Mouse (Mus musculus) kidney, embryonic 16.5 days (tissue): ENCODE results near the gene Gm13285. TPM values are rescaled to one million over a fixed set of nuclear protein-coding genes. Genes with fewer than 3 reads are reported as not detected.
"Not testable (repeated sequence)": the region's sequence is repeated elsewhere in the genome, so short reads cannot be mapped to it uniquely, and the experiment has no call there.

Experiments
- ATAC-seq: fragments of 200-750 bp; cut with Nextera tagmentation; 2 replicates; pipeline ENCODE4 v1.8.0; 2017; ENCODE audit warnings: moderate TSS enrichment; ENCODE audit not compliant: low FRiP score, low TSS enrichment
- H3K27ac ChIP-seq: fragments of 300-500 bp; sonication (generic); 2 replicates; pipeline ENCODE4 v1.5.1; 2014; ENCODE audit warnings: low read length
- H3K27me3 ChIP-seq: fragments of 300-500 bp; sonication (generic); 2 replicates; pipeline ENCODE4 v1.6.1; 2014; ENCODE audit warnings: low read length, control low read depth, mixed read lengths; ENCODE audit not compliant: insufficient read depth
- H3K36me3 ChIP-seq: fragments of 300-500 bp; sonication (generic); 2 replicates; pipeline ENCODE4 v1.6.1; 2014; ENCODE audit warnings: low read length, control low read depth, mixed read lengths; ENCODE audit not compliant: insufficient read depth
- H3K4me1 ChIP-seq: fragments of 300-500 bp; sonication (generic); 2 replicates; pipeline ENCODE4 v1.6.1; 2014; ENCODE audit warnings: low read length, control low read depth, mixed read lengths; ENCODE audit not compliant: insufficient read depth
- H3K4me2 ChIP-seq: fragments of 300-500 bp; sonication (generic); replicated peaks from 2 replicates; pipeline ENCODE4 v1.6.1; 2014; ENCODE audit warnings: low read depth, low read length
- H3K4me3 ChIP-seq: fragments of 300-500 bp; sonication (generic); 2 replicates; pipeline ENCODE4 v1.5.1; 2014; ENCODE audit warnings: mild to moderate bottlenecking, low read length
- H3K9ac ChIP-seq: fragments of 300-500 bp; sonication (generic); replicated peaks from 2 replicates; pipeline ENCODE4 v1.6.1; 2014; ENCODE audit warnings: low read length
- H3K9me3 ChIP-seq: fragments of 300-500 bp; sonication (generic); 2 replicates; pipeline ENCODE4 v1.6.1; 2016; ENCODE audit warnings: low read length, control low read depth
- WGBS: fragments of 180-500 bp; shearing (Covaris S2); extraction: QIAGEN DNeasy Blood & Tissue Kit; methylation state at CpG from one replicate; pipeline ENCODE4 v1.1.7; 2014; 5-methylcytosine and 5-hydroxymethylcytosine counted together
- polyA plus RNA-seq: library from polyadenylated mRNA; unstranded; fragments of >200 nt; fragmentation: Nextera tagmentation; extraction: Ambion mirVana; gene quantifications from 2 replicates; pipeline ENCODE4 v1.2.1, GENCODE M21; 2015

The Gm13285 gene
- polyA plus RNA-seq, 1 experiment from 2014 or later = 1.8 TPM

- not testable (repeated sequence) for H3K9me3 ChIP-seq, H3K4me2 ChIP-seq, H3K4me3 ChIP-seq, ATAC-seq, H3K4me1 ChIP-seq, H3K9ac ChIP-seq, H3K27me3 ChIP-seq, H3K27ac ChIP-seq, H3K36me3 ChIP-seq
- 67% methylated on average over 7 of the region's 9 CpGs for WGBS
Observed at GRCm38 (mm10) chr4:88762341-88762740, 37.1 kb upstream of the Gm13285 start.

GRCm38 (mm10) chr4:88763384-88764018 lies 36.0 kb upstream of the Gm13285 start:
- not testable (repeated sequence) for ATAC-seq, H3K27me3 ChIP-seq, H3K27ac ChIP-seq, H3K36me3 ChIP-seq, H3K4me1 ChIP-seq, H3K9me3 ChIP-seq
- H3K9ac ChIP-seq = 0 out of 2 replicates have a peak overlapping the region, but pooled peaks have one; percentile 41
- peak overlapping the region; percentile 27 for H3K4me3 ChIP-seq
- WGBS = 2% methylated on average over 25 of the region's 42 CpGs
- H3K4me2 ChIP-seq = peak overlapping the region; percentile 39

DNA sequence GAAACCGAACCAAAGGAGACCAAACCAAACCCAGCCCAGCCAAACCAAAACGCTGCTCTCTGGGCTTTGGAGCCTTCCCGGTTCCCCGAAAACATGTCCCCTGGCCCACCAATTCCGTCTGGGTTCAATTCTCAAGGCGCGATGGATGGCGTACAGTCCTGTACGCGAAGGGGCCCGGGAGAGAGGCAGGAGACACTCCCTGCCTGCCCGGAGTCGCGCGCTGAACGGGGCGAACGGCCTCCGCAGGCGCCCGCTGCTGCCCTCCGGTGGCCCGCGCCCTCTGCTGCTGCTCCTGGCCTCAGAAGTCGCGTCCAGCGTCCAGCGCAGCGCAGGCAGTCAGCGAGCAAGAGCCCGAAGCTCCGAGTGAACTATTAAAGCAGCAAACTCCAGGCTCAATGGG lies 25.9 kb upstream of the Gm13285 start, which contains the start of gene Gm13290:
Gene Gm13290, plus strand, starts transcription at position 301 of the 400 bp plus-strand sequence.
- not testable (repeated sequence) for H3K4me1 ChIP-seq, H3K4me2 ChIP-seq, H3K9me3 ChIP-seq, H3K36me3 ChIP-seq, H3K9ac ChIP-seq, H3K27ac ChIP-seq, H3K27me3 ChIP-seq, ATAC-seq, H3K4me3 ChIP-seq
- WGBS = no CpG with 5 or more reads among the region's 32 CpGs

GRCm38 (mm10) chr4:88776622-88777021 lies 22.8 kb upstream of the Gm13285 start, which contains the start of gene Gm13289:
Gene Gm13289, plus strand, starts transcription at chr4:88776922.
- not testable (repeated sequence) for H3K4me2 ChIP-seq, H3K27ac ChIP-seq, H3K4me1 ChIP-seq, H3K36me3 ChIP-seq, H3K9me3 ChIP-seq, H3K4me3 ChIP-seq, H3K9ac ChIP-seq, H3K27me3 ChIP-seq, ATAC-seq
- WGBS = no CpG with 5 or more reads among the region's 29 CpGs

- H3K27ac ChIP-seq, H3K4me1 ChIP-seq, H3K36me3 ChIP-seq, H3K9ac ChIP-seq, H3K27me3 ChIP-seq, H3K4me3 ChIP-seq, H3K4me2 ChIP-seq, ATAC-seq, H3K9me3 ChIP-seq: not testable (repeated sequence)
- no CpG with 5 or more reads among the region's 29 CpGs for WGBS
Observed at GRCm38 (mm10) chr4:88779550-88779949, 19.9 kb upstream of the Gm13285 start, which contains the start of gene Gm13272. Gene Gm13272, plus strand, starts transcription at chr4:88779850.

DNA sequence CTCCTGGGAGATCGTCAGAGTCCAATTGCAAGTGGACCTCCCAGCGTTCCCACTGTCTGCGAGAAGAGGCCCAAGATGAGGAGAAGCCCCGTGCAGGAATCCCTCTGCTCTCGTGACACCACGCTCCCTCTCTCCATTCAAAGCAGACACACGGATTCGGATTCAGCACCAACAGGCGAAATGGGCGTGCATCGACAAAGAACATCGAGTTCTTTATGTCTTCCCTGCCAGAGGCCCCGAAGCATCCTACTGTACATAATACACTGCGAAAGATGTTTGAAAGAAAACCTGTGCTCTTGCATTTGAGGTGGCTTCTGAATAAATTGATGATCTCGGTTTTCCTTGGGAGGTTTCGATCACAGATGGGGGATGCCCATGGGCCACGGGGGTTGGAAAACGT lies 19.1 kb upstream of the Gm13285 start:
- not testable (repeated sequence) for H3K9ac ChIP-seq, H3K27me3 ChIP-seq, ATAC-seq, H3K4me2 ChIP-seq, H3K36me3 ChIP-seq, H3K27ac ChIP-seq, H3K4me1 ChIP-seq, H3K9me3 ChIP-seq, H3K4me3 ChIP-seq
- 52% methylated on average over 14 of the region's 18 CpGs for WGBS

GRCm38 (mm10) chr4:88781831-88782230 lies 17.6 kb upstream of the Gm13285 start, which contains the start of gene Ifnz:
Gene Ifnz, plus strand, starts transcription at chr4:88782131.
- WGBS = 16% methylated on average over 3 of the region's 7 CpGs
- Histone ChIP-seq H3K4me2 (peak within 1 kb of the TSS; percentile 42), H3K27ac (0 out of 2 replicates have a peak within 1 kb of the TSS, but pooled peaks have one; percentile 56), H3K4me3 (peak within 1 kb of the TSS; percentile 22; the same call in 1 of the 2 replicates)
- not testable (repeated sequence) for H3K4me1 ChIP-seq, H3K9me3 ChIP-seq, H3K9ac ChIP-seq, H3K36me3 ChIP-seq, H3K27me3 ChIP-seq, ATAC-seq

GRCm38 (mm10) chr4:88782335-88782734 lies 17.1 kb upstream of the Gm13285 start:
- Histone ChIP-seq H3K27ac (0 out of 2 replicates have a peak overlapping the region, but pooled peaks have one; percentile 56), H3K4me3 (peak overlapping the region; percentile 22; the same call in 1 of the 2 replicates), H3K4me2 (peak overlapping the region; percentile 42)
- not testable (repeated sequence) for H3K27me3 ChIP-seq, H3K9ac ChIP-seq, H3K36me3 ChIP-seq, ATAC-seq, H3K4me1 ChIP-seq, H3K9me3 ChIP-seq
- 0% methylated on average over 1 of the region's 31 CpGs for WGBS

DNA sequence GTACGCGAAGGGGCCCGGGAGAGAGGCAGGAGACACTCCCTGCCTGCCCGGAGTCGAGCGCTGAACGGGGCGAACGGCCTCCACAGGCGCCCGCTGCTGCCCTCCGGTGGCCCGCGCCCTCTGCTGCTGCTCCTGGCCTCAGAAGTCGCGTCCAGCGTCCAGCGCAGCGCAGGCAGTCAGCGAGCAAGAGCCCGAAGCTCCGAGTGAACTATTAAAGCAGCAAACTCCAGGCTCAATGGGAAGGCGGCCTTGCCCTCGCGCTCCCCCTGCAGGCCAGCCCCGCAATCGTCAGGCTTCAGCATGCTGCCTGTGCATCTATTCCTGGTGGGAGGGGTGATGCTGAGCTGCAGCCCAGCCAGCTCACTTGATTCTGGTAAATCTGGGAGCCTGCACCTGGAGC lies 14.1 kb upstream of the Gm13285 start, which contains the start of gene Gm13276:
Gene Gm13276, plus strand, starts transcription at position 301 of the 400 bp plus-strand sequence.
- not testable (repeated sequence) for H3K27ac ChIP-seq, H3K4me3 ChIP-seq, H3K4me1 ChIP-seq, H3K9me3 ChIP-seq, H3K36me3 ChIP-seq, H3K9ac ChIP-seq, H3K4me2 ChIP-seq, H3K27me3 ChIP-seq, ATAC-seq
- WGBS = no CpG with 5 or more reads among the region's 27 CpGs

- H3K36me3 ChIP-seq, H3K27ac ChIP-seq, H3K4me1 ChIP-seq, H3K4me3 ChIP-seq, H3K9me3 ChIP-seq, H3K4me2 ChIP-seq, H3K9ac ChIP-seq, ATAC-seq, H3K27me3 ChIP-seq: not testable (repeated sequence)
- 0% methylated on average over 2 of the region's 28 CpGs for WGBS
Observed at GRCm38 (mm10) chr4:88788402-88788801, 11.1 kb upstream of the Gm13285 start, which contains the start of gene Gm13277. Gene Gm13277, plus strand, starts transcription at chr4:88788632.
